Mouse (Mus musculus) hindbrain, postnatal 0 days (tissue): ENCODE measurements around the gene Gorasp1. TPM values are rescaled to one million over a fixed set of nuclear protein-coding genes. Genes with fewer than 3 reads are reported as not detected.

Source experiments
- ATAC-seq: fragments of 200-750 bp; cut with Nextera tagmentation; 2 replicates; pipeline ENCODE4 v1.8.0; 2017; ENCODE audit warnings: mild to moderate bottlenecking, moderate TSS enrichment, moderate library complexity
- DNase-seq: peaks from one replicate; pipeline ENCODE4 v3.0.0-alpha.2; 2015; ENCODE audit warnings: low spot score
- H3K27ac ChIP-seq: fragments of 300-500 bp; sonication (generic); 2 replicates; pipeline ENCODE4 v1.5.1; 2014; ENCODE audit warnings: mild to moderate bottlenecking
- H3K27me3 ChIP-seq: fragments of 300-500 bp; sonication (generic); 2 replicates; pipeline ENCODE4 v1.6.1; 2014; ENCODE audit warnings: low read length, mixed read lengths; ENCODE audit not compliant: insufficient read depth
- H3K36me3 ChIP-seq: fragments of 300-500 bp; sonication (generic); 2 replicates; pipeline ENCODE4 v1.6.1; 2014; ENCODE audit warnings: low read length, mixed read lengths; ENCODE audit not compliant: insufficient read depth
- H3K4me1 ChIP-seq: fragments of 300-500 bp; sonication (generic); 2 replicates; pipeline ENCODE4 v1.6.1; 2014; ENCODE audit warnings: antibody characterized with exemption, low read length, mixed read lengths; ENCODE audit not compliant: insufficient read depth
- H3K4me2 ChIP-seq: fragments of 300-500 bp; sonication (generic); 2 replicates; pipeline ENCODE4 v1.6.1; 2014; ENCODE audit warnings: low read depth, mild to moderate bottlenecking, low read length, moderate library complexity, mixed read lengths
- H3K4me3 ChIP-seq: fragments of 300-500 bp; sonication (generic); 2 replicates; pipeline ENCODE4 v1.5.1; 2014; ENCODE audit warnings: low read length
- H3K9ac ChIP-seq: fragments of 300-500 bp; sonication (generic); replicated peaks from 2 replicates; pipeline ENCODE4 v1.6.1; 2014; ENCODE audit warnings: mild to moderate bottlenecking, low read length, moderate library complexity, mixed read lengths
- H3K9me3 ChIP-seq: fragments of 300-500 bp; sonication (generic); 2 replicates; pipeline ENCODE4 v1.6.1; 2016; ENCODE audit warnings: low read length, mixed read lengths
- CTCF ChIP-seq: IDR thresholded peaks from 2 replicates; pipeline ENCODE4 v1.5.1; 2016; ENCODE audit warnings: antibody characterized with exemption, control low read depth, low read depth
- WGBS: fragments of 180-500 bp; shearing (Covaris S2); extraction: QIAGEN DNeasy Blood & Tissue Kit; methylation state at CpG from one replicate; pipeline ENCODE4 v1.1.7; 2014; 5-methylcytosine and 5-hydroxymethylcytosine counted together
- polyA plus RNA-seq: library from polyadenylated mRNA; unstranded; fragments of >200 nt; fragmentation: Nextera tagmentation; extraction: Ambion mirVana; gene quantifications from 2 replicates; pipeline ENCODE4 v1.2.1, GENCODE M21; 2015
- total RNA-seq: library from RNA; depleted of rRNA; stranded (reverse); fragments of >200 nt; gene quantifications from 2 replicates; pipeline ENCODE4 v1.2.3, GENCODE M21; 2014

The Gorasp1 gene
- total and polyA plus RNA-seq, 2 experiments from 2014 or later: 21.1 to 28.1 TPM

- no peaks in the 10 kb centered on the region for H3K9me3 ChIP-seq
- ATAC-seq (peak; percentile 51), DNase-seq (peak; percentile 71)
- peak overlapping the region; percentile 79; the same call in 1 of the 2 replicates for H3K27ac ChIP-seq
- peak; percentile 67 for TF ChIP-seq CTCF
- H3K9ac ChIP-seq: peak overlapping the region; percentile 35; the same call in 1 of the 2 replicates
- H3K4me3 ChIP-seq: peak overlapping the region; percentile 59
- H3K27me3 ChIP-seq: no peaks in the 10 kb centered on the region
- 5% methylated on average over 11 of the region's 11 CpGs for WGBS
- H3K36me3 ChIP-seq: no peaks in the 10 kb centered on the region
- H3K4me2 ChIP-seq: peak overlapping the region; percentile 92
- H3K4me1 ChIP-seq: peaks cover 27% of the 10 kb centered on the region
Measured at GRCm38 (mm10) chr9:119982241-119982811, 45.0 kb upstream of the Gorasp1 start.

DNA sequence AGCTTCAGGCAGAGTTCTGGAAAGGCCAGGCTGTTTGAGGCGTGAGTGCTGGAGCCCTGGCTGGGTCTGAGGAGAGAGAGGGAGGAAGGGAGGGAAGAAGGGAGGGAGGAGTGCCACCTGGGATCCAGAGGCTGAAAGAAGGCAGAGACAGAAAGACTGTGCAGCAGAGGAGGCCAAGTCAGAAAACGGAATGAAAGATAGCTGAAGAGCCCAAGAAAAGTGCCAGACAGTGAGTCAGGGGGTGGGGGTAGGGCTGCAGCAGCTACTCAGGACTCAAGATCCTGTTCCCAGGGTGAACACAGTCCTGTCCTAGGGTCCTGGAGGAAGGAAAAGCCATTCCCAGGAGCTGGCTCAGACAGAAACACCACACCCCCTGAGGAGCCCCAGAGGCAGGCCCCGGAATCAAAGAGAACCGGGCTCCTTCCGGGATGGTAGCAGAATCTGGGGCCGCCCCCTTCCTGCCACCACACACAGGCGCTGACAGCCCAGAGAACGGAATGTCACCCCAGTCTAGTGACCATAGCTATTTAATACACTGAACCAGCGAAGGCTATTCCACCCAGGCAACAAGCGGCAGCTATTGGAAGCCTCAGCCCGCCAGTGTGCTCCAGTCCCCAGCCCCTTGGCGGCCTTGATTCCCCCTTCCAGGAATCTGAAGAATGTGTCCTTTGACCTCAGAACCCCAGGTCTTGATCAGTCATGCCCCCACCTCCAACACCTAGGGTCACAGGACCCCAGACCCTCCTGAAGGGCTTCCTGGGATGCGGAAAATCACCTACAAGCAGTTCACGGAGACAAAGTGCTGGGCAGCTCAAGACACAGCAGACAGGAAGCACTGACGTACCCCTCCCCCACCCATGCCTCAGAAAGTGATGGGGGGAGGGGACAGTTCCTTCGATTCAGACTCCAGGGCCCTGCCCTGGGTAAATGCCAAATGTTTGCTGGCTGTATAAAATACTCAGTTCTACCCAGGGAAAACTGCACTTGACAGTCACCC, 44.1 kb upstream of the Gorasp1 start:
- peak overlapping the region; percentile 35 for H3K9ac ChIP-seq

GRCm38 (mm10) chr9:119980770-119981182, 43.4 kb upstream of the Gorasp1 start:
- Histone ChIP-seq H3K4me1 (peaks cover 27% of the 10 kb centered on the region), H3K4me3 (0 out of 2 replicates have a peak overlapping the region, but pooled peaks have one; percentile 59), H3K9ac (no peak overlapping the region; the same call in 1 of the 2 replicates), H3K9me3 (no peaks in the 10 kb centered on the region), H3K36me3 (no peaks in the 10 kb centered on the region), H3K27ac (peak overlapping the region; percentile 79), H3K27me3 (no peaks in the 10 kb centered on the region), H3K4me2 (peak overlapping the region; percentile 92)
- WGBS: 10% methylated on average over 4 of the region's 4 CpGs
- no peak for DNase-seq
- TF ChIP-seq CTCF: no peak
- ATAC-seq: no peak

More for the DNA sequence above, 44.1 kb upstream of the Gorasp1 start:
- peak; percentile 44 for ATAC-seq
- 6% methylated on average over 16 of the region's 16 CpGs for WGBS
- H3K27ac ChIP-seq: peak overlapping the region; percentile 79
- H3K27me3 ChIP-seq: no peaks in the 10 kb centered on the region
- peaks cover 27% of the 10 kb centered on the region for H3K4me1 ChIP-seq
- DNase-seq: peak; percentile 60
- H3K4me3 ChIP-seq: peak overlapping the region; percentile 59
- H3K36me3 ChIP-seq: no peaks in the 10 kb centered on the region
- H3K9me3 ChIP-seq: no peaks in the 10 kb centered on the region
- H3K4me2 ChIP-seq: peak overlapping the region; percentile 92
- TF ChIP-seq CTCF: no peak

DNA sequence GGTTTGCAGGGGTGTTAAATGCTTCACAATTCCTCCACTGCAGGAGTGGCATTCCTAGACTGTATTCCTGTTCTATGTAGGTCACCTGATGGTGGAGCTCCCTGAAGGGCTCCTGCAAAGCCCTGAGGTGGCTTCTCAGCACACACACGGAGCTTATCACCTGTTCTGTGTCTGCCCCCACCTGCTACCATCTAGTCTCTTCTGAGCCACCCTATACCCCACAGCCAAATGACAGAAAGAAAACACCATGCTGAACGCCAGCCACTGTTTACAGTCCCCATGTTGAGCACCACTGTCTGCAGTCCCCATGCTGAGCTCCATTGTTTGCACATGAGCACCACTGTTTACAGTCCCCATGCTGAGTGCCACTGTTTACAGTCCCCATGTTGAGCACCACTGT, 42.4 kb upstream of the Gorasp1 start:
- ATAC-seq: no peak
- peaks cover 27% of the 10 kb centered on the region for H3K4me1 ChIP-seq

DNA sequence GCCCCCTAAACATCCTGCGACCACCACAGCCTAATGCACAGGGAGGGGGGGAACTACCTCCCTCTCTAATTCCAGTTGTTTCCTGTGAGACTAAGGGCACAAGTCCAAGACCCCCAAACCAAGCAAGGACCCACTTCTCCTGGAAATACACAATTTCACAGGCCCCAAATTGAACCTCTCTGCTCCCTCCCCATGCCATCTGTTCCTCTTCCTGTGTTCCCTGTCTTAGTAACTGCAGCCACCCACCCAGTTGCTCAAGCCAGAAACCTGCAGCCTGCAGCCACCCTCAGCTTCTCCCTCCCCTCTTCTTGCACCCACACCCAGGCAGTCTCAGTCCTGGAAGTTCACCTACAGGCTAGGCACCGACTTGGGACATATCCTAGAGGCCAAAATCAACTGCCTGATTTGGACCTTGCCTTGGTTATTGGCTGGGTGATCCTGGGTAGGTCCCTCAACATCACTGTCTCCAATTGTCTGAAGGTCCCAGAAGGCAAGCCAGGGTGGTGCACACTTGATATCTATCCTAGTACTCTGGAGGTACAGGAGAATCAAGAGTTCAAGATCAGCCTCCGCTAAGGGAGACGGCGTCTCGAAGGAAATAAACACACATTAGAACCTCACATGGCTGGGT, 41.6 kb upstream of the Gorasp1 start:
- no peaks in the 10 kb centered on the region for H3K9me3 ChIP-seq
- peaks cover 27% of the 10 kb centered on the region for H3K4me1 ChIP-seq

More for the DNA sequence above, 42.4 kb upstream of the Gorasp1 start:
- no peaks in the 10 kb centered on the region for H3K27me3 ChIP-seq
- 48% methylated on average over 2 of the region's 2 CpGs for WGBS
- TF ChIP-seq CTCF: no peak
- H3K27ac ChIP-seq: no peak overlapping the region
- H3K36me3 ChIP-seq: no peaks in the 10 kb centered on the region
- DNase-seq: no peak
- H3K4me2 ChIP-seq: no peak overlapping the region
- no peaks in the 10 kb centered on the region for H3K9me3 ChIP-seq
- no peak overlapping the region for H3K4me3 ChIP-seq
- no peak overlapping the region for H3K9ac ChIP-seq

DNA sequence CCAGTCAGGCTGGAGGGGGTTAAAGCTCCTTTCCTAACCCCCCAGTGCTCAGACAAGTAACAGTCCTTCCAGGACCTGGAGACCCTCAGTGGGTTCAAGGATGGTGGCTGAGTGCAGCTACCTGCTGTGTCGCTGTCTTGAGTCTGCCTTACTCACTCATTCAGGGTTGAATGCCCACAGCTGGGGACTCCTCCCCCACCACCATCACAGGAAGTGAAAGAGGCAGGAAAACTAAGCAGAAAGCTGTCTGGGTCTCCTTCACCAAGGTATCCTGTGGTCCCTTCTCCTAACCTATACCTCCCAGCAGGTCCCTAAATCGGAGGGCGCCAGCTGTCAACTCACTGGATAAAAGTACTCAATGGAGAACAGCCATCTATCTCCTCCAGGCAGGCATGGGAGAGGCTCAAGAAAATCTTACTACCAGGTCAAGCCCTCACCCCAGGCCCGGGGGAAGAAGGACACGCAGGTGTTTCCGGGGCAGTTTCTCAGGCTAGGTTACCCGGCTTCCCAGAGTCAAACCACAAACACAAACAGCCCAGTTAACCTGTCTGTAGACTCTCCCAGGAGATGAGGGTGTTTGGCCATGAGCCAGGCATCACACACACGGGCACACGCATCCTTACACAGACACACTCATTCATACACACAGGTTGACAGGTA, 40.9 kb upstream of the Gorasp1 start:
- WGBS: 45% methylated on average over 9 of the region's 9 CpGs
- H3K27me3 ChIP-seq: no peaks in the 10 kb centered on the region

More for the DNA sequence above, 41.6 kb upstream of the Gorasp1 start:
- DNase-seq: no peak
- ATAC-seq: no peak
- Histone ChIP-seq H3K9ac (no peak overlapping the region), H3K4me2 (no peak overlapping the region), H3K36me3 (no peaks in the 10 kb centered on the region), H3K4me3 (no peak overlapping the region), H3K27ac (no peak overlapping the region), H3K27me3 (no peaks in the 10 kb centered on the region)
- TF ChIP-seq CTCF: no peak
- WGBS: 85% methylated on average over 6 of the region's 6 CpGs

More for the DNA sequence above, 40.9 kb upstream of the Gorasp1 start:
- no peaks in the 10 kb centered on the region for H3K9me3 ChIP-seq
- no peak overlapping the region; the same call in 1 of the 2 replicates for H3K27ac ChIP-seq
- no peak for ATAC-seq
- H3K4me2 ChIP-seq: no peak overlapping the region
- H3K4me1 ChIP-seq: peaks cover 27% of the 10 kb centered on the region
- no peak overlapping the region for H3K9ac ChIP-seq
- H3K36me3 ChIP-seq: 0 out of 2 replicates have a peak, but pooled peaks cover 3% of the 10 kb centered on the region
- peak; percentile 25 for DNase-seq
- no peak for TF ChIP-seq CTCF
- H3K4me3 ChIP-seq: no peak overlapping the region
